Mouse (Mus musculus) kidney, embryonic 15.5 days (tissue): ENCODE results near the gene Tmem185b. TPM values are rescaled to one million over a fixed set of nuclear protein-coding genes. Genes with fewer than 3 reads are reported as not detected.

Experiments
- ATAC-seq: fragments of 200-750 bp; cut with Nextera tagmentation; replicated peaks from 2 replicates; pipeline ENCODE4 v1.8.0; 2017; ENCODE audit warnings: moderate TSS enrichment; ENCODE audit not compliant: low FRiP score
- H3K27ac ChIP-seq: fragments of 300-500 bp; sonication (generic); 2 replicates; pipeline ENCODE4 v1.5.1; 2015; ENCODE audit warnings: mild to moderate bottlenecking, inconsistent platforms
- H3K27me3 ChIP-seq: fragments of 300-500 bp; sonication (generic); 2 replicates; pipeline ENCODE4 v1.6.1; 2015; ENCODE audit warnings: inconsistent platforms
- H3K36me3 ChIP-seq: fragments of 300-500 bp; sonication (generic); 2 replicates; pipeline ENCODE4 v1.6.1; 2015; ENCODE audit warnings: inconsistent platforms
- H3K4me1 ChIP-seq: fragments of 300-500 bp; sonication (generic); 2 replicates; pipeline ENCODE4 v1.6.1; 2015; ENCODE audit warnings: inconsistent platforms
- H3K4me2 ChIP-seq: fragments of 300-500 bp; sonication (generic); 2 replicates; pipeline ENCODE4 v1.6.1; 2015; ENCODE audit warnings: moderate library complexity, mild to moderate bottlenecking, inconsistent platforms
- H3K4me3 ChIP-seq: fragments of 300-500 bp; sonication (generic); replicated peaks from 2 replicates; pipeline ENCODE4 v1.5.1; 2015; ENCODE audit warnings: mild to moderate bottlenecking, inconsistent platforms
- H3K9ac ChIP-seq: fragments of 300-500 bp; sonication (generic); 2 replicates; pipeline ENCODE4 v1.6.1; 2015; ENCODE audit warnings: mild to moderate bottlenecking, inconsistent platforms
- H3K9me3 ChIP-seq: fragments of 300-500 bp; sonication (generic); replicated peaks from 2 replicates; pipeline ENCODE4 v1.6.1; 2016; ENCODE audit warnings: inconsistent platforms
- WGBS: fragments of 180-500 bp; shearing (Covaris S2); methylation state at CpG from one replicate; pipeline ENCODE4 v1.1.7; 2015; ENCODE audit warnings: mixed read lengths; 5-methylcytosine and 5-hydroxymethylcytosine counted together
- polyA plus RNA-seq: library from polyadenylated mRNA; unstranded; fragments of >200 nt; fragmentation: Nextera tagmentation; extraction: Ambion mirVana; gene quantifications from 2 replicates; pipeline ENCODE4 v1.2.1, GENCODE M21; 2015

Gene Tmem185b
- polyA plus RNA-seq, 1 experiment from 2014 or later = 29.8 TPM

- peaks cover 62% of the 10 kb centered on the region for H3K4me1 ChIP-seq
- no peak overlapping the region for H3K4me3 ChIP-seq
- ATAC-seq = peak; percentile 29
- 0 out of 2 replicates have a peak, but pooled peaks cover 4% of the 10 kb centered on the region for H3K36me3 ChIP-seq
- H3K27me3 ChIP-seq = no peaks in the 10 kb centered on the region
- peak overlapping the region; percentile 45 for H3K4me2 ChIP-seq
- peak overlapping the region; percentile 87 for H3K27ac ChIP-seq
- no peak overlapping the region for H3K9ac ChIP-seq
- H3K9me3 ChIP-seq = no peaks in the 10 kb centered on the region
- 50% methylated on average over 1 of the region's 1 CpGs for WGBS
These were observed 33.5 kb upstream of the Tmem185b start for GRCm38 (mm10) chr1:119492505-119492904.

GRCm38 (mm10) chr1:119494024-119494711, 31.8 kb upstream of the Tmem185b start:
- peaks cover 67% of the 10 kb centered on the region for H3K4me1 ChIP-seq
- 75% methylated on average over 2 of the region's 2 CpGs for WGBS
- no peaks in the 10 kb centered on the region for H3K9me3 ChIP-seq
- H3K4me2 ChIP-seq = no peak overlapping the region
- H3K27me3 ChIP-seq = no peaks in the 10 kb centered on the region
- H3K4me3 ChIP-seq = no peak overlapping the region
- no peak overlapping the region for H3K9ac ChIP-seq
- no peak for ATAC-seq
- no peak overlapping the region; the same call in 1 of the 2 replicates for H3K27ac ChIP-seq
- 0 out of 2 replicates have a peak, but pooled peaks cover 7% of the 10 kb centered on the region for H3K36me3 ChIP-seq

- ATAC-seq = no peak
- no peaks in the 10 kb centered on the region for H3K9me3 ChIP-seq
- H3K4me2 ChIP-seq = no peak overlapping the region
- no peak overlapping the region for H3K9ac ChIP-seq
- peaks cover 13% of the 10 kb centered on the region; the same call in 1 of the 2 replicates for H3K36me3 ChIP-seq
- peaks cover 72% of the 10 kb centered on the region for H3K4me1 ChIP-seq
- WGBS = 95% methylated on average over 9 of the region's 9 CpGs
- no peak overlapping the region for H3K4me3 ChIP-seq
- H3K27me3 ChIP-seq = no peaks in the 10 kb centered on the region
- no peak overlapping the region for H3K27ac ChIP-seq
These were observed 31.1 kb upstream of the Tmem185b start for GRCm38 (mm10) chr1:119494712-119495395.

DNA sequence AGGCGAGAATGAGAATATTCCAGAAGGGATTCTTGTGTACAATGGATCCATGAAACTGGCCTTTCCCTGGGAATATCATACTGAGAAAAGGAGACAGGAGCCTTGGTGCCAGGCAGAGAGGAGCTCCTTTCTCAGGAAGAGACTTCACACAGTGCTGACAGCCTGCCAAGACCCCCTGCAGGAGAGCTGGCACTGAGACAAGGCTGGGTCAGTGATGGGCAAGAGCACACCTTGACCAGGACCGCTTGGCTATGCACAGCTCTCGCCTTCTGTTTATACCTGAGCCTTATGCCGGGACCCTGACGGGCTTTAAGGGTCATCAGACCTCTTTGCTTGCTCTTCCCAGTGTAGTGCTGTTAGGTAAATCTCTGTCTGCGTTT, 30.6 kb upstream of the Tmem185b start:
- Histone ChIP-seq H3K4me2 (no peak overlapping the region), H3K9me3 (no peaks in the 10 kb centered on the region), H3K9ac (no peak overlapping the region), H3K36me3 (peaks cover 16% of the 10 kb centered on the region; the same call in 1 of the 2 replicates), H3K27me3 (no peaks in the 10 kb centered on the region), H3K27ac (no peak overlapping the region), H3K4me1 (peaks cover 72% of the 10 kb centered on the region), H3K4me3 (no peak overlapping the region)
- ATAC-seq = no peak
- 92% methylated on average over 6 of the region's 6 CpGs for WGBS

GRCm38 (mm10) chr1:119497346-119498004, 28.5 kb upstream of the Tmem185b start:
- no peak overlapping the region for H3K27ac ChIP-seq
- 81% methylated on average over 5 of the region's 5 CpGs for WGBS
- ATAC-seq = no peak

GRCm38 (mm10) chr1:119498536-119499231, 27.3 kb upstream of the Tmem185b start:
- Histone ChIP-seq H3K4me2 (no peak overlapping the region), H3K4me3 (no peak overlapping the region), H3K27me3 (no peaks in the 10 kb centered on the region), H3K4me1 (peaks cover 56% of the 10 kb centered on the region), H3K9me3 (no peaks in the 10 kb centered on the region), H3K27ac (peak overlapping the region; percentile 38), H3K9ac (no peak overlapping the region), H3K36me3 (peaks cover 25% of the 10 kb centered on the region; the same call in 1 of the 2 replicates)
- no peak for ATAC-seq
- whole genome bisulfite sequencing = 82% methylated on average over 9 of the region's 9 CpGs

More at GRCm38 (mm10) chr1:119497346-119498004, 28.5 kb upstream of the Tmem185b start:
- Histone ChIP-seq H3K36me3 (peaks cover 28% of the 10 kb centered on the region; the same call in 1 of the 2 replicates), H3K4me3 (no peak overlapping the region), H3K27me3 (no peaks in the 10 kb centered on the region), H3K9ac (no peak overlapping the region), H3K9me3 (no peaks in the 10 kb centered on the region), H3K4me2 (no peak overlapping the region), H3K4me1 (peaks cover 56% of the 10 kb centered on the region)

GRCm38 (mm10) chr1:119499456-119499855, 26.5 kb upstream of the Tmem185b start:
- H3K9ac ChIP-seq = no peak overlapping the region
- 92% methylated on average over 10 of the region's 10 CpGs for WGBS

DNA sequence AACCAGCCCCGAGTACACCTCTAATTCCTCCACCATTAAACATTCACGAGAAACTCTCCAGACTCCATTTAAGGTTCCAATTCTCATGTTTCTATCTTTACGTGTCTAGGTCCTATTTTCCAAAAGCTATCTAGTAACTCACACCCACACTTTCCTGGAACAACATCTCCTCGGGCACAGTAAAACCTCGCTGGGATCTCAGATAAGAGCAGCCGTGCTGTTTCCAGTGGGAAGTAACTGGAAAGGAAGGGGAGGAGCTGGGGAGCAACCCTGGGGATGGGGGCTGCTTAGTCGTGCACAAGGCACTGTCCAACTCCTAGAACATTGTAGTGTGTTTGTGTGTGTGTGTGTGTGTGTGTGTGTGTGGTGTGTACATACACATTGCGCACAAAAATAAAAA, 24.1 kb upstream of the Tmem185b start:
- Histone ChIP-seq H3K27ac (no peak overlapping the region), H3K36me3 (peaks cover 25% of the 10 kb centered on the region; the same call in 1 of the 2 replicates), H3K4me1 (peaks cover 54% of the 10 kb centered on the region), H3K9me3 (no peaks in the 10 kb centered on the region), H3K4me3 (no peak overlapping the region), H3K27me3 (no peaks in the 10 kb centered on the region), H3K9ac (no peak overlapping the region), H3K4me2 (no peak overlapping the region)
- ATAC-seq = no peak
- 65% methylated on average over 8 of the region's 8 CpGs for WGBS

More at GRCm38 (mm10) chr1:119499456-119499855, 26.5 kb upstream of the Tmem185b start:
- peaks cover 53% of the 10 kb centered on the region for H3K4me1 ChIP-seq
- no peaks in the 10 kb centered on the region for H3K9me3 ChIP-seq
- peaks cover 25% of the 10 kb centered on the region; the same call in 1 of the 2 replicates for H3K36me3 ChIP-seq
- no peak overlapping the region; the same call in 1 of the 2 replicates for H3K27ac ChIP-seq
- no peaks in the 10 kb centered on the region for H3K27me3 ChIP-seq
- no peak overlapping the region for H3K4me3 ChIP-seq
- no peak overlapping the region for H3K4me2 ChIP-seq
- no peak for ATAC-seq

DNA sequence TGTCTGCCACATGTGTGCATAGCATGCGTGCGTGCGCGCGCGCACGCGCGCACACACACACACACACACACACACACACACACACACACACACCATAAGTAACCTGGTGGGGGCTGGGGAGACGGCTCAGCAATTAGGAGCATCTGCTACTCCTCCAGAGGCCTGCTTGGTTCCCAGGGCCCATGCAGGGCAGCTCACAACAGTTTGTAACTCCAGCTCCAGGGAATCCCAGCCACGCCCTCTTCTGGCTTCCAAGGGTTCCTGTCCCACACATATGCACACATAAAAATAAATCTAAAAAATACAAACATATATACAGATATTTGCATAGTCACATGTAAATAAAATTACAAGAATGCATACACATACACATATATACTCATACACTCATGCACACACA, 23.2 kb upstream of the Tmem185b start:
- Histone ChIP-seq H3K4me3 (peak overlapping the region; percentile 79), H3K27me3 (no peaks in the 10 kb centered on the region), H3K9me3 (no peaks in the 10 kb centered on the region), H3K27ac (no peak overlapping the region), H3K4me1 (peaks cover 50% of the 10 kb centered on the region), H3K9ac (no peak overlapping the region), H3K36me3 (peaks cover 25% of the 10 kb centered on the region; the same call in 1 of the 2 replicates), H3K4me2 (peak overlapping the region; percentile 73)
- WGBS = 89% methylated on average over 11 of the region's 11 CpGs
- no peak for ATAC-seq

GRCm38 (mm10) chr1:119503181-119503580, 22.8 kb upstream of the Tmem185b start:
- H3K4me3 ChIP-seq = peak overlapping the region; percentile 79
- ATAC-seq = no peak
- peaks cover 47% of the 10 kb centered on the region for H3K4me1 ChIP-seq
- H3K36me3 ChIP-seq = peaks cover 25% of the 10 kb centered on the region; the same call in 1 of the 2 replicates
- peak overlapping the region; percentile 67 for H3K9ac ChIP-seq
- H3K4me2 ChIP-seq = peak overlapping the region; percentile 73
- no peak overlapping the region for H3K27ac ChIP-seq
- H3K9me3 ChIP-seq = no peaks in the 10 kb centered on the region
- H3K27me3 ChIP-seq = no peaks in the 10 kb centered on the region
- WGBS = 66% methylated on average over 3 of the region's 3 CpGs

DNA sequence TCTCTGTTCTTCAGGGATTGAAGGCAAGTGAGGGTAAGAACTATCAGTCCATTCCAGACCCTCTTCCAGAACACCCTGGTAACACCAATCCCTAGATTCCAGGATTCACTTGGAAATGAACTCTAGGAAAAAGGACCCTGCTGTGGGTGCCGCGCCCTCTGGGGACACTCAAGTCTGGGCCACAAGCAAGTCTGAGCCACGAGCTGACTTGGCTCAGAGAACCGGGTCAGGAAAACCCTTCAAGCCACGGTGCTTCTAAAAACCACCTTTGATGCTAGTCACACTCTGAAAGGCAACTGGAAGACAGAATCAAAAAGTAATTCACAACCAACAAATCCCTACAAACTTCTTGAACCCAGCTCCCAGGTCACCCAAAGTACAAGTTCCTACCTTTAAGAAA, 22.2 kb upstream of the Tmem185b start:
- WGBS = 13% methylated on average over 5 of the region's 5 CpGs

More for the DNA sequence above, 22.2 kb upstream of the Tmem185b start:
- peak overlapping the region; percentile 67 for H3K9ac ChIP-seq
- H3K4me1 ChIP-seq = peaks cover 41% of the 10 kb centered on the region
- H3K4me2 ChIP-seq = peak overlapping the region; percentile 73
- peaks cover 24% of the 10 kb centered on the region; the same call in 1 of the 2 replicates for H3K36me3 ChIP-seq
- no peak for ATAC-seq
- peak overlapping the region; percentile 79 for H3K4me3 ChIP-seq
- no peaks in the 10 kb centered on the region for H3K9me3 ChIP-seq
- no peaks in the 10 kb centered on the region for H3K27me3 ChIP-seq
- H3K27ac ChIP-seq = peak overlapping the region; percentile 87
